Mouse (Mus musculus) spleen, adult 2 months (tissue): Measurements from ENCODE around the gene Mms19. TPM values are rescaled to one million over a fixed set of nuclear protein-coding genes. Genes with fewer than 3 reads are reported as not detected.
A peak's percentile ranks its signal among the peaks of the same experiment; 100 is the strongest.

Experiments
- DNase-seq, 2 experiments: peaks; one replicate each; pipeline versions ENCODE4 v3.0.0 to v3.0.0-alpha.2; 2012 to 2021; ENCODE audit warnings: low spot score in 2 of 2, low read depth in 1 of 2
- H3K27ac ChIP-seq: fragments of 200-500 bp; 2 replicates; pipeline ENCODE4 v1.5.1; 2012; ENCODE audit warnings: low read length, inconsistent platforms; ENCODE audit not compliant: insufficient read depth
- H3K27me3 ChIP-seq: fragments of 200-500 bp; 2 replicates; pipeline ENCODE4 v1.6.1; 2012; ENCODE audit warnings: mild to moderate bottlenecking, moderate library complexity, low read length, inconsistent platforms; ENCODE audit not compliant: control insufficient read depth, insufficient read depth
- H3K36me3 ChIP-seq: fragments of 200-500 bp; 2 replicates; pipeline ENCODE4 v1.6.1; 2012; ENCODE audit warnings: mild to moderate bottlenecking, low read length, inconsistent platforms; ENCODE audit not compliant: control insufficient read depth, insufficient read depth
- H3K4me1 ChIP-seq: fragments of 200-500 bp; 2 replicates; pipeline ENCODE4 v1.6.1; 2011; ENCODE audit warnings: inconsistent platforms; ENCODE audit not compliant: control insufficient read depth, insufficient read depth, insufficient read length
- H3K4me3 ChIP-seq: fragments of 200-500 bp; 2 replicates; pipeline ENCODE4 v1.5.1; 2011; ENCODE audit warnings: mild to moderate bottlenecking, inconsistent platforms; ENCODE audit not compliant: insufficient read depth, insufficient read length; ENCODE audit errors: extremely low read depth
- CTCF ChIP-seq: fragments of 200-500 bp; IDR thresholded peaks from 2 replicates; pipeline ENCODE4 v1.5.1; 2011; ENCODE audit warnings: mild to moderate bottlenecking, inconsistent platforms; ENCODE audit not compliant: insufficient read depth, insufficient read length, insufficient replicate concordance; ENCODE audit errors: extremely low read depth
- POLR2A ChIP-seq: fragments of 200-500 bp; IDR thresholded peaks from 2 replicates; pipeline ENCODE4 v1.6.1; 2011; ENCODE audit warnings: low read depth, low read length, inconsistent platforms
- WGBS: fragments of 180-500 bp; shearing (Covaris S2); methylation state at CpG from one replicate; pipeline ENCODE4 v1.1.7; 2018; 5-methylcytosine and 5-hydroxymethylcytosine counted together
- polyA plus RNA-seq: library from polyadenylated mRNA; depleted of rRNA; stranded (reverse); fragments of >200 nt; gene quantifications from 2 replicates; pipeline ENCODE4 v1.2.3, GENCODE M21; 2012; rRNA removed

Gene Mms19
- polyA plus RNA-seq, 1 experiment: 64.6 TPM

GRCm38 (mm10) chr19:41900495-41901090 is 80.4 kb downstream of the Mms19 start:
- WGBS: 26% methylated on average over 8 of the region's 8 CpGs
- TF ChIP-seq CTCF (no peak), POLR2A (no peak)
- DNase-seq: no peak
- no peak overlapping the region; the same call in 1 of the 2 replicates for H3K27ac ChIP-seq
- no peak overlapping the region for H3K4me3 ChIP-seq
- H3K36me3 ChIP-seq: no peaks in the 10 kb centered on the region
- H3K4me1 ChIP-seq: peaks cover 6% of the 10 kb centered on the region; the same call in 1 of the 2 replicates
- no peaks in the 10 kb centered on the region for H3K27me3 ChIP-seq

- no peak overlapping the region for H3K27ac ChIP-seq
- 66% methylated on average over 4 of the region's 4 CpGs for WGBS
- no peaks in the 10 kb centered on the region for H3K36me3 ChIP-seq
- no peaks in the 10 kb centered on the region for H3K27me3 ChIP-seq
- no peak overlapping the region for H3K4me3 ChIP-seq
- H3K4me1 ChIP-seq: peaks cover 9% of the 10 kb centered on the region; the same call in 1 of the 2 replicates
- DNase-seq: no peak
- TF ChIP-seq POLR2A: no peak
- TF ChIP-seq CTCF: peak; percentile 0; the same call in 1 of the 2 replicates
Measured at GRCm38 (mm10) chr19:41898860-41899259, 82.1 kb downstream of the Mms19 start.

- WGBS: 25% methylated on average over 18 of the region's 18 CpGs
- H3K36me3 ChIP-seq: 0 out of 2 replicates have a peak, but pooled peaks cover 2% of the 10 kb centered on the region
- peaks cover 9% of the 10 kb centered on the region; the same call in 1 of the 2 replicates for H3K4me1 ChIP-seq
- H3K27ac ChIP-seq: no peak overlapping the region
- DNase-seq: no peak
- no peaks in the 10 kb centered on the region for H3K27me3 ChIP-seq
- H3K4me3 ChIP-seq: peak overlapping the region; percentile 71
- TF ChIP-seq CTCF (no peak), POLR2A (no peak)
Measured at GRCm38 (mm10) chr19:41896319-41896711, 84.6 kb downstream of the Mms19 start.

- no peak for TF ChIP-seq CTCF
- TF ChIP-seq POLR2A: no peak; the same call in 1 of the 2 replicates
- peak; percentile 72 to 90 for DNase-seq
- Histone ChIP-seq H3K4me1 (peaks cover 9% of the 10 kb centered on the region; the same call in 1 of the 2 replicates), H3K4me3 (peak within 1 kb of the TSS; percentile 71), H3K36me3 (0 out of 2 replicates have a peak, but pooled peaks cover 2% of the 10 kb centered on the region), H3K27ac (peak within 1 kb of the TSS; percentile 69), H3K27me3 (no peaks in the 10 kb centered on the region)
- WGBS: under 1% methylated on average over 46 of the region's 46 CpGs
Measured at GRCm38 (mm10) chr19:41895460-41896318, 85.3 kb downstream of the Mms19 start, which contains the start of gene Rrp12. Gene Rrp12 (minus strand): TSS chr19:41896173.

- H3K36me3 ChIP-seq: peaks cover 7% of the 10 kb centered on the region; the same call in 1 of the 2 replicates
- 39% methylated on average over 7 of the region's 7 CpGs for WGBS
- peaks cover 4% of the 10 kb centered on the region; the same call in 1 of the 2 replicates for H3K4me1 ChIP-seq
- no peak overlapping the region for H3K4me3 ChIP-seq
- DNase-seq: no peak
- TF ChIP-seq CTCF: no peak
- no peak for TF ChIP-seq POLR2A
- no peak overlapping the region for H3K27ac ChIP-seq
- no peaks in the 10 kb centered on the region for H3K27me3 ChIP-seq
Measured at GRCm38 (mm10) chr19:41894959-41895358, 86.0 kb downstream of the Mms19 start.

Other genes with a start within 250 kb of the Mms19 start
- 0.66 and 0.78 TPM in 2 replicates for gene Slit1, start 237.5 kb downstream of the Mms19 start, polyA plus RNA-seq
- gene Arhgap19, start 179.1 kb downstream of the Mms19 start, polyA plus RNA-seq: 4.8 and 8.5 TPM in 2 replicates
- gene Frat1, start 151.2 kb downstream of the Mms19 start, polyA plus RNA-seq: 7.6 and 12.7 TPM in 2 replicates
- gene Frat2, start 133.0 kb downstream of the Mms19 start, polyA plus RNA-seq: 7.6 and 14.4 TPM in 2 replicates
- gene Rrp12, start 85.0 kb downstream of the Mms19 start, polyA plus RNA-seq: 7.0 and 9.2 TPM in 2 replicates
- 62.8 and 96.9 TPM in 2 replicates for gene Pgam1, start 69.2 kb downstream of the Mms19 start, polyA plus RNA-seq
- 10.5 and 11.0 TPM in 2 replicates for gene Exosc1, start 47.7 kb downstream of the Mms19 start, polyA plus RNA-seq
- 68.0 and 74.0 TPM in 2 replicates for gene Zdhhc16, start 47.7 kb downstream of the Mms19 start, polyA plus RNA-seq
- gene Ubtd1, start 606 bp upstream of the Mms19 start, polyA plus RNA-seq: 18.6 and 19.3 TPM in 2 replicates
- gene Ankrd2, start 54.8 kb upstream of the Mms19 start, polyA plus RNA-seq: 6.3 and 6.8 TPM in 2 replicates
- 1.6 and 2.0 TPM in 2 replicates for gene Hoga1, start 64.5 kb upstream of the Mms19 start, polyA plus RNA-seq
- 0.08 and 0.11 TPM in 2 replicates for gene 4933411K16Rik, start 71.1 kb upstream of the Mms19 start, polyA plus RNA-seq
- 1.0 and 1.2 TPM in 2 replicates for gene Morn4, start 105.2 kb upstream of the Mms19 start, polyA plus RNA-seq
- 22.3 and 25.1 TPM in 2 replicates for gene Pi4k2a, start 109.3 kb upstream of the Mms19 start, polyA plus RNA-seq
- 13.4 and 18.2 TPM in 2 replicates for gene Avpi1, start 147.9 kb upstream of the Mms19 start, polyA plus RNA-seq
- 52.6 and 76.5 TPM in 2 replicates for gene Marveld1, start 166.2 kb upstream of the Mms19 start, polyA plus RNA-seq
- 49.4 and 49.5 TPM in 2 replicates for gene Zfyve27, start 182.8 kb upstream of the Mms19 start, polyA plus RNA-seq
- 0.19 and 0.28 TPM in 2 replicates for gene Sfrp5, start 221.1 kb upstream of the Mms19 start, polyA plus RNA-seq